Mouse (Mus musculus): ENCODE data around the gene Oaf.
A peak's percentile ranks its signal among the peaks of the same experiment; 100 is the strongest.

Oaf gene

GRCm38 (mm10) chr9:43245801-43246570, 6.3 kb upstream of the Oaf start:
- DNase-seq (ENCODE audit: low read depth, low spot score): no peak

- no peak for DNase-seq (ENCODE audit: low read depth, low spot score)
Observed at GRCm38 (mm10) chr9:43242432-43242831, 2.7 kb upstream of the Oaf start.

- no peak for DNase-seq (ENCODE audit: low read depth, low spot score)
Observed at GRCm38 (mm10) chr9:43241970-43242369, 2.3 kb upstream of the Oaf start.

- DNase-seq (ENCODE audit: low read depth, low spot score): no peak
Observed at GRCm38 (mm10) chr9:43241291-43241690, 1.6 kb upstream of the Oaf start.

GRCm38 (mm10) chr9:43240594-43240900, 836 bp upstream of the Oaf start:
- no peak for DNase-seq (ENCODE audit: low read depth, low spot score)

- DNase-seq (ENCODE audit: low read depth, low spot score): peak; percentile 46
Observed at GRCm38 (mm10) chr9:43238631-43239545, 823 bp downstream of the Oaf start.

- DNase-seq (ENCODE audit: low read depth, low spot score): no peak
Observed at GRCm38 (mm10) chr9:43238167-43238566, 1.5 kb downstream of the Oaf start.

- DNase-seq (ENCODE audit: low read depth, low spot score): no peak
Observed at GRCm38 (mm10) chr9:43237111-43237775, 2.5 kb downstream of the Oaf start.

GRCm38 (mm10) chr9:43236576-43236975, 3.1 kb downstream of the Oaf start:
- no peak for DNase-seq (ENCODE audit: low read depth, low spot score)

- no peak for DNase-seq (ENCODE audit: low read depth, low spot score)
Observed at GRCm38 (mm10) chr9:43236106-43236505, 3.6 kb downstream of the Oaf start.

- no peak for DNase-seq (ENCODE audit: low read depth, low spot score)
Observed at GRCm38 (mm10) chr9:43235336-43235735, 4.4 kb downstream of the Oaf start.

GRCm38 (mm10) chr9:43234496-43234895, 5.2 kb downstream of the Oaf start:
- DNase-seq (ENCODE audit: low read depth, low spot score): no peak

- no peak for DNase-seq (ENCODE audit: low read depth, low spot score)
Observed at GRCm38 (mm10) chr9:43233515-43233914, 6.2 kb downstream of the Oaf start.

- DNase-seq (ENCODE audit: low read depth, low spot score): no peak
Observed at GRCm38 (mm10) chr9:43233044-43233443, 6.7 kb downstream of the Oaf start.

GRCm38 (mm10) chr9:43232286-43232685, 7.4 kb downstream of the Oaf start:
- no peak for DNase-seq (ENCODE audit: low read depth, low spot score)

- no peak for DNase-seq (ENCODE audit: low read depth, low spot score)
Observed at GRCm38 (mm10) chr9:43231805-43232204, 7.9 kb downstream of the Oaf start.

GRCm38 (mm10) chr9:43230886-43231285, 8.8 kb downstream of the Oaf start:
- no peak for DNase-seq (ENCODE audit: low read depth, low spot score)

- DNase-seq (ENCODE audit: low read depth, low spot score): no peak
Observed at GRCm38 (mm10) chr9:43229962-43230361, 9.7 kb downstream of the Oaf start.

GRCm38 (mm10) chr9:43229398-43229895, 10.3 kb downstream of the Oaf start:
- no peak for DNase-seq (ENCODE audit: low read depth, low spot score)

GRCm38 (mm10) chr9:43228745-43229144, 11.0 kb downstream of the Oaf start:
- DNase-seq (ENCODE audit: low read depth, low spot score): no peak

GRCm38 (mm10) chr9:43227626-43228025, 12.1 kb downstream of the Oaf start:
- DNase-seq (ENCODE audit: low read depth, low spot score): no peak

GRCm38 (mm10) chr9:43226573-43227160, 13.0 kb downstream of the Oaf start:
- DNase-seq (ENCODE audit: low read depth, low spot score): no peak

Measured in ES-CJ7 (cell line).